Mouse (Mus musculus): ENCODE measurements around the gene Pcnx2.

Gene Pcnx2

GRCm38 (mm10) chr8:125756391-125757105, 141.6 kb downstream of the Pcnx2 start:
- DNase-seq (ENCODE audit: low spot score), result no peak

- DNase-seq (ENCODE audit: low spot score), result no peak
Observed at GRCm38 (mm10) chr8:125755896-125756295, 142.2 kb downstream of the Pcnx2 start.

GRCm38 (mm10) chr8:125750846-125751245, 147.3 kb downstream of the Pcnx2 start:
- DNase-seq (ENCODE audit: low spot score), result no peak

- no peak for DNase-seq (ENCODE audit: low spot score)
Observed at GRCm38 (mm10) chr8:125747390-125747789, 150.7 kb downstream of the Pcnx2 start.

- no peak for DNase-seq (ENCODE audit: low spot score)
Observed at GRCm38 (mm10) chr8:125744914-125745576, 153.1 kb downstream of the Pcnx2 start.

GRCm38 (mm10) chr8:125742406-125742805, 155.7 kb downstream of the Pcnx2 start:
- DNase-seq (ENCODE audit: low spot score), result no peak

- no peak for DNase-seq (ENCODE audit: low spot score)
Observed at GRCm38 (mm10) chr8:125741855-125742254, 156.3 kb downstream of the Pcnx2 start.

- DNase-seq (ENCODE audit: low spot score), result no peak
Observed at GRCm38 (mm10) chr8:125741377-125741776, 156.7 kb downstream of the Pcnx2 start.

GRCm38 (mm10) chr8:125740655-125741054, 157.5 kb downstream of the Pcnx2 start:
- DNase-seq (ENCODE audit: low spot score), result no peak

GRCm38 (mm10) chr8:125738956-125739355, 159.2 kb downstream of the Pcnx2 start:
- DNase-seq (ENCODE audit: low spot score), result no peak

GRCm38 (mm10) chr8:125733964-125734956, 163.9 kb downstream of the Pcnx2 start:
- peak; percentile 92 for DNase-seq (ENCODE audit: low spot score)

GRCm38 (mm10) chr8:125729746-125730145, 168.4 kb downstream of the Pcnx2 start, which contains the start of gene Ntpcr:
Gene Ntpcr, plus strand, starts transcription at chr8:125729963.
- DNase-seq (ENCODE audit: low spot score), result no peak

GRCm38 (mm10) chr8:125727797-125728196, 170.3 kb downstream of the Pcnx2 start:
- DNase-seq (ENCODE audit: low spot score), result no peak

GRCm38 (mm10) chr8:125726986-125727385, 171.1 kb downstream of the Pcnx2 start:
- no peak for DNase-seq (ENCODE audit: low spot score)

GRCm38 (mm10) chr8:125726143-125726542, 172.0 kb downstream of the Pcnx2 start:
- no peak for DNase-seq (ENCODE audit: low spot score)

- DNase-seq (ENCODE audit: low spot score), result no peak
Observed at GRCm38 (mm10) chr8:125725037-125725820, 172.9 kb downstream of the Pcnx2 start.

- no peak for DNase-seq (ENCODE audit: low spot score)
Observed at GRCm38 (mm10) chr8:125723437-125723836, 174.7 kb downstream of the Pcnx2 start.

- DNase-seq (ENCODE audit: low spot score), result no peak
Observed at GRCm38 (mm10) chr8:125722675-125723074, 175.4 kb downstream of the Pcnx2 start.

GRCm38 (mm10) chr8:125718914-125719313, 179.2 kb downstream of the Pcnx2 start:
- DNase-seq (ENCODE audit: low spot score), result no peak

- no peak for DNase-seq (ENCODE audit: low spot score)
Observed at GRCm38 (mm10) chr8:125716613-125717012, 181.5 kb downstream of the Pcnx2 start.

GRCm38 (mm10) chr8:125716211-125716610, 181.9 kb downstream of the Pcnx2 start:
- DNase-seq (ENCODE audit: low spot score), result no peak

Measured in urinary bladder, postnatal 25 days (tissue).